Mouse (Mus musculus): ENCODE measurements around the gene Eef1a2. TPM values are rescaled to one million over a fixed set of nuclear protein-coding genes. Genes with fewer than 3 reads are reported as not detected.
"Not testable (repeated sequence)": the region's sequence is repeated elsewhere in the genome, so short reads cannot be mapped to it uniquely, and the experiment has no call there.

The Eef1a2 gene
- polyA plus RNA-seq, 1 experiment = 0.07 TPM

DNA sequence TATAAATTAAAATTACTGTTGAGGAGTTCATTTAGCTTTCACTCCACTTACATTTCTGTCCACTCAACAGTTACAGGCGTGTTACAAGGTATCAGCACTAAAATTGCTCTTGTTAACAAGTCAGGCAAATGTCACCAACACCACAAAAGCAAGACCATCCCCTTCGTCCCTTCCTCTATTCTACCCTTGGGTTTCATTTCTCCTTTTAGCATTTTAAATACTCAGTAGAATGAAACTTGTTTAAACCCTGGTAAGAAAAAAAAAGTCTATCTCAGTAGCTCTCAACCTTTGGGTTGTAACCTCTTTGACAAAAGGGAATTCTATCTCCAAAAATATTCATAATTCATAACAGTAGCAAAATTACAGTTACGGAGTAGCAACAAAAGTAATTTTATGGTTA, 36.2 kb upstream of the Eef1a2 start:
- Histone ChIP-seq H3K4me3 (ENCODE audit: control insufficient read depth, low read depth, low read length) (no peak overlapping the region), H3K36me3 (ENCODE audit: control insufficient read depth, insufficient read depth, low read length) (no peaks in the 10 kb centered on the region), H3K27me3 (ENCODE audit: control insufficient read depth, insufficient read depth, low read length) (no peaks in the 10 kb centered on the region), H3K27ac (ENCODE audit: control insufficient read depth, insufficient read depth, low read depth, low read length) (no peak overlapping the region), H3K4me1 (ENCODE audit: control insufficient read depth, insufficient read depth, low read length) (no peaks in the 10 kb centered on the region)
- TF ChIP-seq POLR2A (IDR thresholded peaks at IDR 0.05; ENCODE audit: control insufficient read depth, low read depth, low read length) = no peak
- TF ChIP-seq CTCF (IDR thresholded peaks at IDR 0.05; ENCODE audit: control insufficient read depth, insufficient read depth, insufficient replicate concordance, low read depth, low read length) = no peak

DNA sequence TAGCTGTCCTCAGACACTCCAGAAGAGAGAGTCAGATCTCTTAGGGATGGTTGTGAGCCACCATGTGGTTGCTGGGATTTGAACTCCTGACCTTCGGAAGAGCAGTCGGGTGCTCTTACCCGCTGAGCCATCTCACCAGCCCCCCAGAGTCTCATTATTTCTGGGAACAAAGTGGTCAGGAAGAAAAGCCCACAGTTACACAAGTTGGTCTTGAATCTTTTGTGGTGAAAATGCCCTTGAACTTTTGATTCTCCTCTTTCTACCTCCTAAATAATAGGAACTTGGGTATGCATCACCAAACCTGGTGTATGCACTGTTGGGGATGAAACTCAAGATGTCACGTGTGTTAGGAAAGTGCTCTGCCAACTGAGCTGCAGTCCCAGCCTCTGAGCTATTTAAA, 35.1 kb upstream of the Eef1a2 start:
- TF ChIP-seq CTCF (IDR thresholded peaks at IDR 0.05; ENCODE audit: control insufficient read depth, insufficient read depth, insufficient replicate concordance, low read depth, low read length) (no peak), POLR2A (IDR thresholded peaks at IDR 0.05; ENCODE audit: control insufficient read depth, low read depth, low read length) (no peak)
- Histone ChIP-seq H3K36me3 (ENCODE audit: control insufficient read depth, insufficient read depth, low read length) (no peaks in the 10 kb centered on the region), H3K27me3 (ENCODE audit: control insufficient read depth, insufficient read depth, low read length) (no peaks in the 10 kb centered on the region), H3K4me3 (ENCODE audit: control insufficient read depth, low read depth, low read length) (no peak overlapping the region), H3K4me1 (ENCODE audit: control insufficient read depth, insufficient read depth, low read length) (no peaks in the 10 kb centered on the region; the same call in 1 of the 2 replicates), H3K27ac (ENCODE audit: control insufficient read depth, insufficient read depth, low read depth, low read length) (no peak overlapping the region)

GRCm38 (mm10) chr2:181191385-181191784, 34.6 kb upstream of the Eef1a2 start:
- H3K4me1 ChIP-seq (ENCODE audit: control insufficient read depth, insufficient read depth, low read length); H3K27ac ChIP-seq (ENCODE audit: control insufficient read depth, insufficient read depth, low read depth, low read length); H3K27me3 ChIP-seq (ENCODE audit: control insufficient read depth, insufficient read depth, low read length); H3K36me3 ChIP-seq (ENCODE audit: control insufficient read depth, insufficient read depth, low read length); H3K4me3 ChIP-seq (ENCODE audit: control insufficient read depth, low read depth, low read length): not testable (repeated sequence)

DNA sequence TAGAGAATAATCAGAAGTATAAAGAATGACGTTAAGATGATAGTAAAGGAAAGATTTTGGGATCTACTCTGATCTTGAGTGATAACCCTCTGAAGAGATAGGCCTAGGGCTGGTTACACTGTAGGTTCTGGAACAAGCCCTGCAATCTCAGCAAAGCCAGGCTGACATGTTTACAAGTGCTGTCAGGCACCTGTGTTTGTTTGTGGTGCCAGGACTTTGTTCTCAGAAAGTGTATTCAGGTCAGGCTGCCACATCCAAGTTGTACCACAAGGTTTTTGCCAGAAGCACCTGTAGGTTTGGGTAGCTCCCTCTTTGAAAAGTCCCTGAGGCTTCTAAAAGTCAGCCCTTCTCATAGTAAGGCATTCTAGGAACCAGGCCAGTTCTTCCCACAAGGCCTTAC, 32.5 kb upstream of the Eef1a2 start:
- no peak overlapping the region for H3K27ac ChIP-seq (ENCODE audit: control insufficient read depth, insufficient read depth, low read depth, low read length)
- no peak overlapping the region for H3K4me3 ChIP-seq (ENCODE audit: control insufficient read depth, low read depth, low read length)
- H3K36me3 ChIP-seq (ENCODE audit: control insufficient read depth, insufficient read depth, low read length) = no peaks in the 10 kb centered on the region
- H3K4me1 ChIP-seq (ENCODE audit: control insufficient read depth, insufficient read depth, low read length) = no peaks in the 10 kb centered on the region; the same call in 1 of the 2 replicates
- TF ChIP-seq CTCF (IDR thresholded peaks at IDR 0.05; ENCODE audit: control insufficient read depth, insufficient read depth, insufficient replicate concordance, low read depth, low read length) (no peak), POLR2A (IDR thresholded peaks at IDR 0.05; ENCODE audit: control insufficient read depth, low read depth, low read length) (no peak)
- H3K27me3 ChIP-seq (ENCODE audit: control insufficient read depth, insufficient read depth, low read length) = no peaks in the 10 kb centered on the region

DNA sequence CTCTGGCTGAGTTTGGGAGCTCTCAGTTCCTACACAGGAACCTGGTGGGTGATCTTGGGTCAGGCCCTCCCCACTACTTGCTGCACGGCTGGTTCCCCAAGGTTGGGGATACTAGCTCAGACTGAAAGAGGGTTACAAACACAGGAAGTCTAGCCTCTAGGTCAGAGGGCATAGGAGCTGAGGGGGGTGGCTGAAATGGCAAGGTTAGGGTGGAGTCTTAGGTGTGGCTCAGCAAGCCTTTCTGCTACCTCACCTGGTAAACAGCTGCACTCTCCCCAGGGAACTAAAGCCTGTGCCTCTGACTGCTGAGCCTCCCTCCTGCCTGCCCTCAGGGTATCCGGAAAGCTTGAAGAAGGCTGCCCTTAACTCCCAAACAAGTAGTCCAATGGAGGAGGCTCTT, 31.9 kb upstream of the Eef1a2 start:
- Histone ChIP-seq H3K4me1 (ENCODE audit: control insufficient read depth, insufficient read depth, low read length) (no peaks in the 10 kb centered on the region; the same call in 1 of the 2 replicates), H3K4me3 (ENCODE audit: control insufficient read depth, low read depth, low read length) (no peak overlapping the region), H3K27me3 (ENCODE audit: control insufficient read depth, insufficient read depth, low read length) (no peaks in the 10 kb centered on the region), H3K27ac (ENCODE audit: control insufficient read depth, insufficient read depth, low read depth, low read length) (no peak overlapping the region), H3K36me3 (ENCODE audit: control insufficient read depth, insufficient read depth, low read length) (no peaks in the 10 kb centered on the region)
- TF ChIP-seq CTCF (IDR thresholded peaks at IDR 0.05; ENCODE audit: control insufficient read depth, insufficient read depth, insufficient replicate concordance, low read depth, low read length) = no peak
- no peak for TF ChIP-seq POLR2A (IDR thresholded peaks at IDR 0.05; ENCODE audit: control insufficient read depth, low read depth, low read length)

GRCm38 (mm10) chr2:181187121-181188000, 30.5 kb upstream of the Eef1a2 start, which contains the start of gene Ppdpf:
Gene Ppdpf, plus strand, starts transcription at chr2:181187247.
- Histone ChIP-seq H3K27me3 (ENCODE audit: control insufficient read depth, insufficient read depth, low read length) (no peaks in the 10 kb centered on the region), H3K4me1 (ENCODE audit: control insufficient read depth, insufficient read depth, low read length) (no peaks in the 10 kb centered on the region; the same call in 1 of the 2 replicates), H3K36me3 (ENCODE audit: control insufficient read depth, insufficient read depth, low read length) (no peaks in the 10 kb centered on the region), H3K4me3 (ENCODE audit: control insufficient read depth, low read depth, low read length) (peak within 1 kb of the TSS; percentile 77), H3K27ac (ENCODE audit: control insufficient read depth, insufficient read depth, low read depth, low read length) (peak within 1 kb of the TSS; percentile 55; the same call in 1 of the 2 replicates)
- TF ChIP-seq POLR2A (IDR thresholded peaks at IDR 0.05; ENCODE audit: control insufficient read depth, low read depth, low read length) (no peak), CTCF (IDR thresholded peaks at IDR 0.05; ENCODE audit: control insufficient read depth, insufficient read depth, insufficient replicate concordance, low read depth, low read length) (no peak)

DNA sequence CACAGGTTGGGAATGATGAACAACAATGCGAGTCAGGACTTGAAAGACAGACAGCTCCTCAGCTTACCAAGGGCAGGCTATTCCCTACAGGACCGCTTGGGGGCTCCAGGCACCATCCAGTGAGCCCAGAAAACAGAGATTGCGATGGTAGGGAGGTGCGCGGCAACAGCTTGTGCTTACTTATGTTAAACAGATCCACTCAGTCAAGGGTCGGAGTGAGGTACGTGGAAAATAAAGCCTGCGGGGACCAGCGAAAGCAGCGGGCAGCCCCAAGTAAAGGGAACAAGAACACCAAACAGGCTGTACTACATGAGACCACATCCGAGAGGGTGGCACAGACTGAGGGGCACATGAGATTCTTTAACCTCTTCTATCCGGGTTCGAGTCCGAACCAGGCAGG, 29.8 kb upstream of the Eef1a2 start:
- TF ChIP-seq CTCF (IDR thresholded peaks at IDR 0.05; ENCODE audit: control insufficient read depth, insufficient read depth, insufficient replicate concordance, low read depth, low read length) (peak; percentile 76; the same call in 1 of the 2 replicates), POLR2A (IDR thresholded peaks at IDR 0.05; ENCODE audit: control insufficient read depth, low read depth, low read length) (no peak)
- H3K36me3 ChIP-seq (ENCODE audit: control insufficient read depth, insufficient read depth, low read length) = no peaks in the 10 kb centered on the region
- peak overlapping the region; percentile 77 for H3K4me3 ChIP-seq (ENCODE audit: control insufficient read depth, low read depth, low read length)
- H3K4me1 ChIP-seq (ENCODE audit: control insufficient read depth, insufficient read depth, low read length) = no peaks in the 10 kb centered on the region; the same call in 1 of the 2 replicates
- H3K27me3 ChIP-seq (ENCODE audit: control insufficient read depth, insufficient read depth, low read length) = no peaks in the 10 kb centered on the region
- no peak overlapping the region for H3K27ac ChIP-seq (ENCODE audit: control insufficient read depth, insufficient read depth, low read depth, low read length)
